Mouse (Mus musculus): Measurements from ENCODE around the gene Tmf1. TPM values are rescaled to one million over a fixed set of nuclear protein-coding genes. Genes with fewer than 3 reads are reported as not detected.

Tmf1 gene
- 43.0 and 50.8 TPM in 2 replicates for polyA plus RNA-seq (2015; fragmentation: Nextera tagmentation; extraction: Ambion mirVana)

DNA sequence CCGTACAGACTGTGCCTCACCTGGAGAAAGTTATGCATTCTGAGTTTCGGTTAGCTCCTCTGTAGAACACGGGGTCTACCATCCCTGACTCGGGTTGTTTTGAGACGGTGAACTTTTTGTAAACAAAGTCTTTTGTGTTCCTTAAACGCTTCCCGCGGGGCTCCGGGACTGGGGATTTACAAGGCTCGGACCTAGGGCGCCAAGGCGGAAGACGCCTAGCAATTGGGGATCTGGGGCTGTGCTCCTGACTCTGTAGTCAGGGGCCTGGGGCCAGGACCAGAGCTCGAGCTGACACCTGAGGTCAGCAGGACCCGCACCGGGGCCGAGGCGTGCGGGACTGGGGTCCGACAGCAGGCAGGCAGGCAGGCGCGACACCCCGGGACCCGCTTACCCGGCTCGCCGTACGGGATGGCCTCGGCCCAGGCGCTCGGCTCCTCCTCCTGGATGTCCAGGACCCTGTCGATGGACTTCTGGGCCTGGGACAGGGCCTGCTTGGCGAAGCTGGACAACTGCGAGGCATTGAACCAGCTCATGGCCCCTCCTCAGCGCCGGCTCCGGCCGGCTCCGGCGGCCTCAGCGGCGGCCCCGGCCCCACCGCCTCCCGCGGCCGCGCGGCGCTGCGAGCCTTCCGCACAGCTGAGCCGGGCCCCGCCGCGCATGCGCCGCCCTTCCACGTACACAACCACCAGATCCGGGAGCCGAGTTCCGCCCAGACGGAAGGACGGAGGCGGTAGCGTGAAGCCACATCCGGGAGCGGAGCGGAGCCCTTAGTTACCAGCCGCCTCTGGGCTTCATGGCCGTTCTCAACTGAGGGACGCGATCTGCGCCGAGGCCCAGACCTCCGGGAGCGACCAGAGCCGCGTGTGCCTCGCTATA lies at the start of gene Tmf1:
TSS of gene Tmf1 (minus strand) at position 632 of the 876 bp plus-strand sequence.

GRCm38 (mm10) chr6:97210191-97210961 lies 31.5 kb upstream of the Tmf1 start, which contains the start of gene Arl6ip5:
Gene Arl6ip5, plus strand, starts transcription at chr6:97210689.

GRCm38 (mm10) chr6:97205439-97205885 lies 26.5 kb upstream of the Tmf1 start, which contains the start of gene Uba3:
Gene Uba3, minus strand, starts transcription at chr6:97205647.

DNA sequence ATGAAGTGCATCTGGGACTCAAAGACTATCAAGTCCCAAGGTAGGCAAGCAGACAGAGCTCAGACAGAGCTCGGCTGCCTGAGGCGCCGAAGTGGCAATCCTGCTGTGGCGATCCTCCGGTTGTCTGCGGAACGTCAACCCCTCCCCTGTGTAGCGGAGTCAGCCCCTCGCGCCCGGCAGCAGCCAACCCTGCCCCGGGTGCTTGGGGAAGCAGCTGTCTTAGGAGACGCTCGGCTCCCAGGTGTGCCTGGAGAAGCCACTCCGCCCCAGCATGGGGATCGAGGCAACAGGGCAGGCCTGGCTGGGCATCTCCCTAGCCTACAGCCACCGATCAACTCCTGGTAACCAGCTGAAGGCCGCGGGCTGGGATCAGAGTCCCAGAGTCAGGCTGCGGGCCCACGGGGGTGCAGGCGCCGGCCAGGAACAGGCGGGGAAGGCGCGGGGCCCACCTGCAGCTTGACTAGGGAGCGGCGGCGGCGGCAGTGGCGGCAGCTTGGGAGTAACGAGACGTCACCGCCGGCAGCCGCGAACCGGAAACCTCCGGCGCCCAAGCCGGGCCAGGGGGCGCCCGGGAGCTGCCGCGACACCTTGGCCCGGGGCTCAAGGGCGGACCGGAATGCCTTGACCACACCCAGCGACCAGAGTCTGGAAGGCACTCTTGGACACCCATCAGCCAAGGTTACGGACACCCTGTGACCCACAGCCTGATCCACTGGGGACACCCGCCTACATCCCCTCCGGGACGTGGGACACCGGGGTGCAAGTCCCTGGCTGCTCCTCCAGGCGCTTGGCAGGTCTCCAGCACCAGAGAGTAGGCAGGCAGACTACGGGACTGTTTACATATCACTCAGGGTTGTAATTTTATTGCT lies 30.3 kb downstream of the Tmf1 start, which contains the start of gene Eogt:
TSS of gene Eogt (minus strand) at position 800 of the 869 bp plus-strand sequence.

Other genes with a start within 250 kb of the Tmf1 start
- gene Fam19a4, start 118.7 kb downstream of the Tmf1 start, polyA plus RNA-seq (2015; fragmentation: Nextera tagmentation; extraction: Ambion mirVana): 2.2 and 4.2 TPM in 2 replicates
- 9.3 and 10.1 TPM in 2 replicates for gene Eogt, start 29.9 kb downstream of the Tmf1 start, polyA plus RNA-seq (2015; fragmentation: Nextera tagmentation; extraction: Ambion mirVana)
- gene Uba3, start 26.5 kb upstream of the Tmf1 start, polyA plus RNA-seq (2015; fragmentation: Nextera tagmentation; extraction: Ambion mirVana): 63.5 and 67.4 TPM in 2 replicates
- gene Arl6ip5, start 31.6 kb upstream of the Tmf1 start, polyA plus RNA-seq (2015; fragmentation: Nextera tagmentation; extraction: Ambion mirVana): 111 TPM in 2 replicates
- not detected in 2 replicates for gene Lmod3, start 73.6 kb upstream of the Tmf1 start, polyA plus RNA-seq (2015; fragmentation: Nextera tagmentation; extraction: Ambion mirVana)